Mouse (Mus musculus): Measurements from ENCODE around the gene Mrpl54.

DNA sequence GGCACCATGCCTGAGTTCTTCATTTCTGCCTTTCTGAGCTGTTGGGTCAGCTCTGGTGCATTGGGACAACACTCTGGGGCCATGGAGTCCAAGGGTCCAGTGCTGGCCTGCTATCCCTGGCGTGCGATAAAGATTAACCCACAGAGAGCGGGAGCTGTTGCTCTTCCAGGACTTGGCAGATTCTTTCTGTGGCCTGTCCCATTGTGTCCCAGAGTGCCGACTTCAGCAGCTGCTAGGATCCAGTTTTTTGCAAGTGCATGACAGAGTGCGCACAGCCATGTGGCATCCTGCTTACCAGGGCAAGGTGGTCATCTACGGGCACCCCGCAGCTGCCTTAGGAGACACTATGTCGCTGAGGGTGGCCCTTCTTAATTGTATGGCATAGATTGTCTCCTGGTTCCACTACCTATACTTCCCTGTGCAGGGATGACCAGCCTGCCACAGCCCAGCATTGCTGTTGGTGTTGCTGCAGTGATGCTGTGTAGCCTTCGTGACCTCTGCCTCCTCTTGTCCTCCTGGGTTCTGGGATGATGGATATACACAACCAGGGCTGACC is 33.7 kb upstream of the Mrpl54 start:
- TF ChIP-seq CTCF (IDR thresholded peaks at IDR 0.05; ENCODE audit: extremely low read depth, insufficient read depth, low read length) (no peak), POLR2A (IDR thresholded peaks at IDR 0.05; ENCODE audit: extremely low read depth, insufficient read depth, low read length) (no peak)

Measured in cortical plate, adult 2 months (tissue).